ENCODE assay signal across 24 mouse cellular contexts in genomic region chr12:30061503-30062117, GRCm38 (mm10).
A peak's percentile ranks its signal among the peaks of the same experiment; 100 is the strongest.
DNase-seq lines count a peak whose midpoint lies in the region; ATAC-seq lines count a peak whose summit lies in the region.
"Had no signal": no experiment of that assay in that cellular context is flagged by ENCODE, and none has a peak within 500 bp of the region (broad histone marks: within the 10 kb centered on the region; RNA-seq: fewer than 3 reads in every experiment).

No protein-coding gene starts in this region.

- no peak overlapping the region for H3K4me3 ChIP-seq in heart, embryonic 10.5 days
- H3K4me3 ChIP-seq: forebrain, embryonic 10.5 days; forebrain, embryonic 13.5 days; heart, embryonic 12.5 days; heart, embryonic 15.5 days; hindbrain, embryonic 12.5 days; hindbrain, embryonic 15.5 days; intestine, embryonic 15.5 days had no signal

- peaks cover 7% of the 10 kb centered on the region for H3K4me1 ChIP-seq in heart, embryonic 10.5 days
- H3K4me1 ChIP-seq: forebrain, embryonic 13.5 days; hindbrain, embryonic 12.5 days; hindbrain, embryonic 15.5 days; intestine, embryonic 15.5 days had no signal

- 29% methylated on average over 1 of the region's 1 CpGs for WGBS in heart, embryonic 10.5 days

- no peak overlapping the region for H3K27ac ChIP-seq in heart, embryonic 10.5 days
- H3K27ac ChIP-seq: forebrain, embryonic 10.5 days; forebrain, embryonic 13.5 days; heart, embryonic 15.5 days; hindbrain, embryonic 12.5 days; hindbrain, embryonic 15.5 days; intestine, embryonic 15.5 days had no signal

- no peaks in the 10 kb centered on the region for H3K36me3 ChIP-seq in heart, embryonic 10.5 days
- H3K36me3 ChIP-seq: forebrain, embryonic 10.5 days; heart, embryonic 12.5 days; heart, embryonic 15.5 days; hindbrain, embryonic 12.5 days; hindbrain, embryonic 15.5 days; intestine, embryonic 15.5 days had no signal

- H3K9me3 ChIP-seq in heart, embryonic 10.5 days: no peaks in the 10 kb centered on the region
- H3K9me3 ChIP-seq: forebrain, embryonic 10.5 days; forebrain, embryonic 13.5 days; heart, embryonic 12.5 days; heart, embryonic 15.5 days; hindbrain, embryonic 12.5 days; hindbrain, embryonic 15.5 days; intestine, embryonic 15.5 days had no signal

- ATAC-seq in CD4-positive, CD25-positive, alpha-beta regulatory T cell, adult 4 months: no peak
- ATAC-seq: forebrain, embryonic 13.5 days; forebrain, embryonic 16.5 days; intestine, embryonic 15.5 days had no signal

- intact Hi-C loops in heart, postnatal 25 days (cut with DNase I): no loop called here

- peaks cover 5% of the 10 kb centered on the region; the same call in 1 of the 2 replicates for H3K27me3 ChIP-seq in heart, embryonic 10.5 days (ENCODE audit: insufficient read depth, poor library complexity, severe bottlenecking)
- H3K27me3 ChIP-seq: forebrain, embryonic 13.5 days; heart, embryonic 15.5 days; hindbrain, embryonic 12.5 days; hindbrain, embryonic 15.5 days; intestine, embryonic 15.5 days had no signal

- peak; percentile 35 for DNase-seq in heart, embryonic 10.5 days (ENCODE audit: low spot score)
- no peak for DNase-seq in heart, postnatal 25 days (ENCODE audit: low spot score)
- peak; percentile 74 for DNase-seq in ES-CJ7 (ENCODE audit: low read depth, low spot score)
- peak; percentile 76 for DNase-seq in ZHBTc4 (ENCODE audit: low read depth, low spot score)
- no peak for DNase-seq in spleen, postnatal 14 days (ENCODE audit: low spot score in 2 of 2)
- DNase-seq: adrenal gland, postnatal 10 days; adrenal gland, postnatal 36 days; B cell, adult 2 months; cerebellum, adult 18-20 months; cerebellum, adult 9-10 months; cerebellum, postnatal 14 days; gastrocnemius, postnatal 10 days; gastrocnemius, postnatal 36 days; heart, postnatal 10 days; kidney, adult 11 months had no signal

Comparison
In these comparisons a context has a peak if more than half of its experiments do, and no peak if none do; other contexts are left out.
1. DNase-seq: peak in heart, embryonic 10.5 days (single experiment), ES-CJ7 (single experiment) and ZHBTc4 (single experiment); none in heart, postnatal 25 days (single experiment) and spleen, postnatal 14 days (0 of 2).